Mouse (Mus musculus): ENCODE results near the gene Ccdc92b.

GRCm38 (mm10) chr11:74649647-74650551 lies 30.5 kb downstream of the Ccdc92b start:
- TF ChIP-seq ZNF384 (IDR thresholded peaks at IDR 0.05; ENCODE audit: low read depth, low read length) (no peak), MAFK (IDR thresholded peaks at IDR 0.05; ENCODE audit: insufficient read depth, low read depth, low read length) (no peak)
